Mouse (Mus musculus) C2C12 (cell line): ENCODE measurements around the gene Fam13c. TPM values are rescaled to one million over a fixed set of nuclear protein-coding genes. Genes with fewer than 3 reads are reported as not detected.

ENCODE experiments used
- H3K27me3 ChIP-seq: one replicate; pipeline ENCODE4 v1.6.1; 2011; ENCODE audit not compliant: control insufficient read depth, insufficient read depth, insufficient read length
- H3K36me3 ChIP-seq: one replicate; pipeline ENCODE4 v1.6.1; 2011; ENCODE audit not compliant: control insufficient read depth, insufficient read depth
- H3K4me3 ChIP-seq: one replicate; pipeline ENCODE4 v1.5.1; 2011; ENCODE audit warnings: mild to moderate bottlenecking, control low read depth; ENCODE audit not compliant: poor library complexity, insufficient read depth, severe bottlenecking
- H3K79me2 ChIP-seq: one replicate; pipeline ENCODE4 v1.6.1; 2011; ENCODE audit not compliant: control insufficient read depth, insufficient read depth
- H3K79me3 ChIP-seq: one replicate; pipeline ENCODE4 v1.6.1; 2011; ENCODE audit warnings: low read depth, control low read depth
- H3ac ChIP-seq: one replicate; pipeline ENCODE3; 2011; ENCODE audit warnings: low read depth; ENCODE audit not compliant: control insufficient read depth, insufficient read length
- CEBPB ChIP-seq: IDR thresholded peaks from one replicate; pipeline ENCODE4 v1.6.1; 2011; ENCODE audit warnings: low read depth, mild to moderate bottlenecking, control low read depth, moderate library complexity
- CTCF ChIP-seq: IDR thresholded peaks from one replicate; pipeline ENCODE4 v1.5.1; 2011; ENCODE audit not compliant: control insufficient read depth, insufficient read depth, insufficient read length
- FOSL1 ChIP-seq: IDR thresholded peaks from one replicate; pipeline ENCODE4 v1.8.0; 2011; ENCODE audit warnings: mild to moderate bottlenecking, low read length; ENCODE audit not compliant: poor library complexity, insufficient read depth, severe bottlenecking
- MAX ChIP-seq: IDR thresholded peaks from one replicate; pipeline ENCODE4 v1.6.1; 2011; ENCODE audit warnings: mild to moderate bottlenecking, control low read depth
- MYOD1 ChIP-seq: IDR thresholded peaks from one replicate; pipeline ENCODE4 v1.6.1; 2011; ENCODE audit warnings: low read depth; ENCODE audit not compliant: control insufficient read depth, insufficient read length
- MYOG ChIP-seq: IDR thresholded peaks from one replicate; pipeline ENCODE4 v1.6.1; 2011; ENCODE audit not compliant: control insufficient read depth, insufficient read length; ENCODE audit errors: extremely low read depth
- USF1 ChIP-seq: IDR thresholded peaks from one replicate; pipeline ENCODE4 v1.6.1; 2011; ENCODE audit warnings: low read depth, mild to moderate bottlenecking, control low read depth, moderate library complexity
- polyA plus RNA-seq: library from polyadenylated mRNA; unstranded; fragments of >200 nt; fragmentation: generic; extraction: Trizol; gene quantifications from one replicate; pipeline ENCODE4 v1.2.1, GENCODE M21; 2012; ENCODE audit warnings: missing spikeins

Gene Fam13c
- polyA plus RNA-seq, 1 experiment: 0.98 TPM

DNA sequence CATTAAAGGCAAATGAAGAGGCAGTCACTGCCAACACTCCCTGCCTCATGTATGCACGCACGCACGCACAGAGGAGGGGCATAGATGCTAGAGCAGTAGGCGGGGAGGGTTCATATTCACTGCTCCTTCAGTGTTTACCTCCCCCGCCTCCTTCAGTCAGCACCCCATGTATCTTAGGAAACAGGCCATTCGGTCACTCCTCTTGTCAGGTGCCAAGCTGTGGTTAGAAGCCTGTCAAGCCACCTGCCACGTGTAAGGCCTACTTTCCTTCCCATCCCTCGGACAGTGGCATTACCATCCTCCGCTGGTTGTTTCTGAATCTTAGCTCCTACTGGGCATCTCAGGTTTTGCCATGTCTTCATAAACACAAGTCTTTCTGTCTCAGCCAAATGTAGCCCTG, 99.0 kb downstream of the Fam13c start:
- no peaks in the 10 kb centered on the region for H3K36me3 ChIP-seq
- no peaks in the 10 kb centered on the region for H3K79me2 ChIP-seq
- no peaks in the 10 kb centered on the region for H3K79me3 ChIP-seq
- no peaks in the 10 kb centered on the region for H3K27me3 ChIP-seq
- H3K4me3 ChIP-seq: no peak overlapping the region
- no peak overlapping the region for H3ac ChIP-seq
- TF ChIP-seq USF1: no peak
- no peak for TF ChIP-seq CEBPB

DNA sequence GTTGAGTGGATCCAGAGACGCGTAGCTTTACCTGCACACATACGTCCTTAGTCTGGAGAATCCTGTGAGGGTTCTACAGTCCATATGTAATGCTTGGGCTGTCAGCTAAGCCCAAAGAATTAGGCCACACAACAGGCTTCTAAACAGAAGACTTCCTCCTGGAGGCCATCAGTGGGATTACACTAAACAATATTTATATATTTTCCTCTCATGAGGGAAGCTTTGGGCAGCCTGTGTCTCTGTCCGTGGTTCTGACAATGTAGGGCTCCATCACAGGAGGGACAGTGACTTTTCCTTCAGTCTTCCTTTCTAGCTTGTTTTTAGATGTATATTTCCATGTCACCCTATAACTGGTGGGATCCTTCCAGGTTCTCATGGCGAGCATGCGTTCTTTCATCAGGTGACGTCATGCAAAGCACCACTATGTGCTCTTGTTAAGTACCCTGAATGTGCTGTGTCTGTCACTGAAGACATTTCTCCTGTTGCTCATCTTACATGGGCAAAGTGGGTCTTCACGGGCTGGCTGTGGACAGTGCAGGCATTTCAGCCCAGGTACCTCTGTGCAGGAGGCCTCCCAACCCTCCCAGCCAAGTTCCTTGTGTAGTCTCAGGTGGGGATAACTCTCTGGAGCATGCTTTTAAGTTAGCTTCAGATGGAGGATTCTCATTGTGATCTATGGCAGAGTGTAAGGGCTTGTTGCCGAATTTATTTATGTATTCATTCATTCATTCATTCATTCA, 100.3 kb downstream of the Fam13c start:
- H3K79me3 ChIP-seq: no peaks in the 10 kb centered on the region
- TF ChIP-seq FOSL1 (no peak), MYOD1 (no peak)
- H3K79me2 ChIP-seq: no peaks in the 10 kb centered on the region
- H3ac ChIP-seq: no peak overlapping the region
- no peak overlapping the region for H3K4me3 ChIP-seq
- H3K27me3 ChIP-seq: no peaks in the 10 kb centered on the region
- no peaks in the 10 kb centered on the region for H3K36me3 ChIP-seq

DNA sequence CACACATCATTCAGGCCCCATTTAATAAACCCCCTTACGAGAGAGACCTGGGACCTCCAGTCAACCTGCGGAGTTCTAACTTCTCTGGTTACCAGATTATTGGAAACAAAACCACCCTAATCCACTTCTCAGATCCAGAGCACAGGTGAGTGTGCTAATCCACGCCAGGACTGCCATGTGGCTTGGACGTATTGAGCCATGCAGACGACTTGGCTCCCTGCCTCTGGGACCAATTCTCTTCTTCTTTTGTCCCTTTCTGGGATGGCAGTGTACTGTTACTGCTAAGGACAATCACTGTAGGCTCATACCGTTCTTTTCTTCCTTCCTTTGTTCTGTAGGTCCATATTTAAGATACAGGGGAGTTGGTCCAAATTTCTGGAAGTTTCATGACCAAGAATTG, 102.6 kb downstream of the Fam13c start:
- Histone ChIP-seq H3K79me3 (no peaks in the 10 kb centered on the region), H3K27me3 (no peaks in the 10 kb centered on the region), H3K4me3 (no peak overlapping the region), H3K79me2 (no peaks in the 10 kb centered on the region), H3ac (no peak overlapping the region), H3K36me3 (no peaks in the 10 kb centered on the region)
- no peak for TF ChIP-seq CTCF
- TF ChIP-seq CEBPB: no peak
- no peak for TF ChIP-seq USF1
- no peak for TF ChIP-seq MYOD1
- TF ChIP-seq MYOG: no peak
- no peak for TF ChIP-seq FOSL1
- no peak for TF ChIP-seq MAX

DNA sequence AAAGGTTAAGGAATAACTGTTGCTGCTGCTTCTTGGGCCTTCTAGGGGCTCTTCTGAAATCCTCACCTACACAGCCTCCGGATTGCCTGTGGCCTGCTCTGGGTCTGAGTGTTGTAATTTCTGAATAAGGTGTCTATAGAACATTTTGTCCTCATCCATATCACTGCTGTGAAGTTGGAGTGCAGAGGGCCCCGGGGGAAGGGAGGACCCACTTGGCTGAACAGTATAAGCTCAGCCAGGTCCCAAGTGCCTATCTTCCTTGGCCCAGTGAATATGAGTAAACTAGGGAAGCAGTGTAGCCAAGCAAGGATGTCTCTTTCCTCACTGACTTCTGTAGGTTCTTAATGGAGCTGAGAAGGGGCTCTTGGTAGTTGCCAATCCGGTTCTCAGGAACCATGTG, 112.2 kb downstream of the Fam13c start:
- H3K79me2 ChIP-seq: no peaks in the 10 kb centered on the region
- H3K4me3 ChIP-seq: no peak overlapping the region
- no peak overlapping the region for H3ac ChIP-seq
- TF ChIP-seq MYOD1 (no peak), CEBPB (no peak), MYOG (no peak), USF1 (no peak), MAX (no peak), CTCF (no peak), FOSL1 (no peak)
- no peaks in the 10 kb centered on the region for H3K79me3 ChIP-seq
- H3K27me3 ChIP-seq: no peaks in the 10 kb centered on the region
- H3K36me3 ChIP-seq: no peaks in the 10 kb centered on the region

- H3ac ChIP-seq: no peak overlapping the region
- H3K79me2 ChIP-seq: no peaks in the 10 kb centered on the region
- no peaks in the 10 kb centered on the region for H3K79me3 ChIP-seq
- H3K4me3 ChIP-seq: no peak overlapping the region
- no peaks in the 10 kb centered on the region for H3K27me3 ChIP-seq
- no peaks in the 10 kb centered on the region for H3K36me3 ChIP-seq
- TF ChIP-seq MYOG (no peak), FOSL1 (no peak), CTCF (peak; percentile 46), USF1 (no peak), CEBPB (no peak), MYOD1 (no peak), MAX (no peak)
Observed at GRCm38 (mm10) chr10:70563636-70564035, 123.4 kb downstream of the Fam13c start.

DNA sequence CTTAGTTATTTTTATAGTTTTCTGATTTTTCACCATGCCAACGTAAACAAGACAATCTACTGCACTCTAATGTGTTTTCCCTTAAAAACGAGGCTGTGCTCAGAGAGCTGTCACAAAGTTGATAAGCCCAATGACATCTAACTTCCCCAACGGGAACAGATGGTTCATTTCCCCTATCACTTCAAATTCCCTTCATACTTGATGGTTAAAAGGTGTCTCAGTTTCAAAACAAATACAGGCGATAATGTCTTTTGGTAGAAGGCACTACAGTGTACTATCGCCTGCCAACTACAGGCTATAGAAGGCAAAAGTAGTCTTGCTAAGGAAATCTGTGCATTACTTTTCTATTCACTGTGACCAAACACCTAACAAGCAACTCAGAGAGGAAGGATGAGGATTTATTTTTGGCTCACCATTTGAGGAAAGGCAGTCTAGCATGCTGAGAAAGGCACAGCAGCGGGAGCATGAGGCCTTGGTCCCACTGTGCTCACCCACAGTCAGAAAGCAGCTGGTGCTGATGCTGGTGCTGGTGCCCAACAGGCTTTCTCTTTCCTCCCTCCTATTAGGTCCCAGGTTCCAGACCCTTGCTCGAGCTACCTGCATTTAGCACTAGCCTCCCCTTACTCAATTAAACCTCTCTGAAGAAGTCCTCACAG, 141.4 kb downstream of the Fam13c start:
- TF ChIP-seq CEBPB (no peak), USF1 (no peak), FOSL1 (no peak), MYOD1 (no peak), MYOG (no peak), CTCF (no peak), MAX (no peak)
- Histone ChIP-seq H3K79me2 (no peaks in the 10 kb centered on the region), H3ac (no peak overlapping the region), H3K79me3 (no peaks in the 10 kb centered on the region), H3K27me3 (no peaks in the 10 kb centered on the region), H3K4me3 (no peak overlapping the region), H3K36me3 (no peaks in the 10 kb centered on the region)
